Mouse (Mus musculus) C2C12 (cell line): ENCODE measurements around the gene Pigf. TPM values are rescaled to one million over a fixed set of nuclear protein-coding genes. Genes with fewer than 3 reads are reported as not detected.

Experiments used
- H3K27me3 ChIP-seq: one replicate; pipeline ENCODE4 v1.6.1; 2011; ENCODE audit not compliant: control insufficient read depth, insufficient read depth, insufficient read length
- H3K36me3 ChIP-seq: one replicate; pipeline ENCODE4 v1.6.1; 2011; ENCODE audit not compliant: control insufficient read depth, insufficient read depth
- H3K4me3 ChIP-seq: one replicate; pipeline ENCODE4 v1.5.1; 2011; ENCODE audit warnings: mild to moderate bottlenecking, control low read depth; ENCODE audit not compliant: poor library complexity, insufficient read depth, severe bottlenecking
- H3K79me2 ChIP-seq: one replicate; pipeline ENCODE4 v1.6.1; 2011; ENCODE audit not compliant: control insufficient read depth, insufficient read depth
- H3K79me3 ChIP-seq: one replicate; pipeline ENCODE4 v1.6.1; 2011; ENCODE audit warnings: low read depth, control low read depth
- H3ac ChIP-seq: one replicate; pipeline ENCODE3; 2011; ENCODE audit warnings: low read depth; ENCODE audit not compliant: control insufficient read depth, insufficient read length
- CEBPB ChIP-seq: IDR thresholded peaks from one replicate; pipeline ENCODE4 v1.6.1; 2011; ENCODE audit warnings: low read depth, mild to moderate bottlenecking, control low read depth, moderate library complexity
- CTCF ChIP-seq: IDR thresholded peaks from one replicate; pipeline ENCODE4 v1.5.1; 2011; ENCODE audit not compliant: control insufficient read depth, insufficient read depth, insufficient read length
- FOSL1 ChIP-seq: IDR thresholded peaks from one replicate; pipeline ENCODE4 v1.8.0; 2011; ENCODE audit warnings: mild to moderate bottlenecking, low read length; ENCODE audit not compliant: poor library complexity, insufficient read depth, severe bottlenecking
- MAX ChIP-seq: IDR thresholded peaks from one replicate; pipeline ENCODE4 v1.6.1; 2011; ENCODE audit warnings: mild to moderate bottlenecking, control low read depth
- MYOD1 ChIP-seq: IDR thresholded peaks from one replicate; pipeline ENCODE4 v1.6.1; 2011; ENCODE audit warnings: low read depth; ENCODE audit not compliant: control insufficient read depth, insufficient read length
- MYOG ChIP-seq: IDR thresholded peaks from one replicate; pipeline ENCODE4 v1.6.1; 2011; ENCODE audit not compliant: control insufficient read depth, insufficient read length; ENCODE audit errors: extremely low read depth
- USF1 ChIP-seq: IDR thresholded peaks from one replicate; pipeline ENCODE4 v1.6.1; 2011; ENCODE audit warnings: low read depth, mild to moderate bottlenecking, control low read depth, moderate library complexity
- polyA plus RNA-seq: library from polyadenylated mRNA; unstranded; fragments of >200 nt; fragmentation: generic; extraction: Trizol; gene quantifications from one replicate; pipeline ENCODE4 v1.2.1, GENCODE M21; 2012; ENCODE audit warnings: missing spikeins

Pigf gene
- polyA plus RNA-seq, 1 experiment: 29.5 TPM

- no peak overlapping the region for H3ac ChIP-seq
- H3K79me2 ChIP-seq: no peaks in the 10 kb centered on the region
- TF ChIP-seq MAX: no peak
- no peak for TF ChIP-seq USF1
- no peak for TF ChIP-seq MYOG
- TF ChIP-seq CEBPB: no peak
- no peak for TF ChIP-seq MYOD1
- no peak for TF ChIP-seq FOSL1
- no peak for TF ChIP-seq CTCF
- no peaks in the 10 kb centered on the region for H3K27me3 ChIP-seq
- no peaks in the 10 kb centered on the region for H3K79me3 ChIP-seq
- no peak overlapping the region for H3K4me3 ChIP-seq
- no peaks in the 10 kb centered on the region for H3K36me3 ChIP-seq
These were observed 38.8 kb upstream of the Pigf start for GRCm38 (mm10) chr17:87063969-87064368.

DNA sequence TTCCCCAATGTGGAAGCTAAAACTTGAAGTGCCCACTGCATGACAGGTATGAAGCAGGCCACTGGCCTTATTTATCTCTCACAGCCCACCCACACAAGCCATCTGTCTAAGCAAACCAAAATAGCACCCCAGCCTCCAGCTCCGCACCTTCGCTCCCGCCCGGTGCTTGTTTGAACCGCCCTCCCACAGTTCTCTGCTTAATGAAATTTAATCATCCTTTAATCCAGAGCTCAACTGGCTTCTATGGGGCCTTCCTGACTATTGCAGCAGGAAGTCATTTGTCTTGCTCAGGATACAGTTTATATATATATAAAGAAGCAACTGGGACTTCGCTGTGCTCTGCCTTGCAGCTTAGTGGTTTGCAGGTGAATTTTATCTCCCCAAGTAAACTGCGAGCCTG is 38.3 kb upstream of the Pigf start:
- no peak for TF ChIP-seq MYOD1
- no peak for TF ChIP-seq CTCF
- no peaks in the 10 kb centered on the region for H3K79me3 ChIP-seq
- no peak overlapping the region for H3K4me3 ChIP-seq

GRCm38 (mm10) chr17:87062639-87063038 is 37.4 kb upstream of the Pigf start:
- Histone ChIP-seq H3ac (no peak overlapping the region), H3K27me3 (no peaks in the 10 kb centered on the region), H3K79me2 (no peaks in the 10 kb centered on the region), H3K79me3 (no peaks in the 10 kb centered on the region), H3K36me3 (no peaks in the 10 kb centered on the region), H3K4me3 (no peak overlapping the region)
- TF ChIP-seq CEBPB: no peak
- no peak for TF ChIP-seq MYOD1
- no peak for TF ChIP-seq USF1
- TF ChIP-seq CTCF: no peak
- TF ChIP-seq MAX: no peak
- no peak for TF ChIP-seq FOSL1
- TF ChIP-seq MYOG: no peak

More for the DNA sequence above, 38.3 kb upstream of the Pigf start:
- no peaks in the 10 kb centered on the region for H3K36me3 ChIP-seq
- H3K27me3 ChIP-seq: no peaks in the 10 kb centered on the region
- no peak overlapping the region for H3ac ChIP-seq
- H3K79me2 ChIP-seq: no peaks in the 10 kb centered on the region

GRCm38 (mm10) chr17:87057486-87058266 is 32.5 kb upstream of the Pigf start:
- Histone ChIP-seq H3K79me2 (no peaks in the 10 kb centered on the region), H3ac (no peak overlapping the region), H3K4me3 (no peak overlapping the region), H3K27me3 (peaks cover 6% of the 10 kb centered on the region), H3K79me3 (no peaks in the 10 kb centered on the region), H3K36me3 (no peaks in the 10 kb centered on the region)
- no peak for TF ChIP-seq CEBPB
- no peak for TF ChIP-seq FOSL1
- no peak for TF ChIP-seq MAX

DNA sequence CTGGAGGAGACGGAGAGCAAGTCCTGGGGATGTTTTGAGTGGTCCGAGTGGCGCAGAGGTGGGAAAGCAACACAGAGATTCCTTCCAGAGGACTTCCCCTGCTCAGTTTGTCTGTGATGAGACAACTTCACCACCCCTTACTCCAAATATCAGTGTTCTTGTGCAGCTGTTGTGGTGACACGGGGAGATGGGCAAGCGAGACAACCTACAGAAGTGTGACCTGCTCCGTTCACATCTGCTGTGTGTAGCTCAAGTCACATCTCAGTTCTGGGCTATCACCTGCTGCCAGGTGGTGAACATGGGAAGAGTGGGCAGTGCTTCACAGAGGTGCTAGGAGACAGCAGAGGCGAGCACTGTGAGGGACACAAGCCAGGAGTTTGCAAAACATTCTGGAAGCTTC is 31.6 kb upstream of the Pigf start:
- Histone ChIP-seq H3ac (no peak overlapping the region), H3K79me2 (no peaks in the 10 kb centered on the region), H3K36me3 (no peaks in the 10 kb centered on the region), H3K79me3 (no peaks in the 10 kb centered on the region), H3K27me3 (peaks cover 6% of the 10 kb centered on the region), H3K4me3 (no peak overlapping the region)
- TF ChIP-seq FOSL1: no peak
- no peak for TF ChIP-seq CEBPB
- TF ChIP-seq MYOG: no peak
- TF ChIP-seq CTCF: no peak
- no peak for TF ChIP-seq MYOD1
- TF ChIP-seq USF1: no peak
- TF ChIP-seq MAX: no peak

DNA sequence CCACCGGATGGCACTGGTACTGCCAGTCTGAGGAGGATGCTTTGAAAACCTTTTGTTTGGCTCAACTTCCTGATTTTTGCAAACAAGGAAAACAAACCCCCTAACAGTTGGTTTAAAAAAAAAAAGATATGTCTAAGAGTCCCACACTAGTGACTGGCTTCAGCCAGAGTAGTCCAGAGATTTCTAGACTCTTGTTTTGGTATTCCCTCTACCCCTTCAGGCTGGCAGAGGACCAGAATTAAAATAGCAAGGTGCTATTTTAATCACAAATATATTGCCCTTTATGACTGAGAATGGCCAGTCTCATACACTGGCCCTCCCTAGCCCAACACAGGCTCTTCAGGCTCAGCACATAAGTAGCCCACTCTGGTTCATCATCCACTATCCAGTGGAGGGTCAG is 30.5 kb upstream of the Pigf start:
- Histone ChIP-seq H3ac (no peak overlapping the region), H3K79me3 (no peaks in the 10 kb centered on the region), H3K79me2 (no peaks in the 10 kb centered on the region), H3K4me3 (no peak overlapping the region), H3K27me3 (peaks cover 6% of the 10 kb centered on the region), H3K36me3 (no peaks in the 10 kb centered on the region)
- TF ChIP-seq MYOG: no peak
- no peak for TF ChIP-seq MYOD1
- TF ChIP-seq FOSL1: no peak
- no peak for TF ChIP-seq USF1
- TF ChIP-seq MAX: no peak
